Mouse (Mus musculus) midbrain, embryonic 16.5 days (tissue): ENCODE data around the gene Gnb2. TPM values are rescaled to one million over a fixed set of nuclear protein-coding genes. Genes with fewer than 3 reads are reported as not detected.

Source experiments
- ATAC-seq: fragments of 200-750 bp; cut with Nextera tagmentation; 2 replicates; pipeline ENCODE4 v1.8.0; 2017; ENCODE audit warnings: moderate TSS enrichment
- H3K27ac ChIP-seq: fragments of 300-500 bp; sonication (generic); 2 replicates; pipeline ENCODE4 v1.5.1; 2014; ENCODE audit warnings: mild to moderate bottlenecking, low read length, mixed read lengths
- H3K27me3 ChIP-seq: fragments of 300-500 bp; sonication (generic); 2 replicates; pipeline ENCODE4 v1.6.1; 2014; ENCODE audit warnings: low read depth, low read length, mixed read lengths; ENCODE audit not compliant: control insufficient read depth, insufficient read depth
- H3K36me3 ChIP-seq: fragments of 300-500 bp; sonication (generic); 2 replicates; pipeline ENCODE4 v1.6.1; 2014; ENCODE audit warnings: mild to moderate bottlenecking, low read length, moderate library complexity, mixed read lengths; ENCODE audit not compliant: control insufficient read depth, insufficient read depth
- H3K4me1 ChIP-seq: fragments of 300-500 bp; sonication (generic); 2 replicates; pipeline ENCODE4 v1.6.1; 2014; ENCODE audit warnings: mild to moderate bottlenecking, low read length, mixed read lengths; ENCODE audit not compliant: control insufficient read depth, insufficient read depth
- H3K4me2 ChIP-seq: fragments of 300-500 bp; sonication (generic); 2 replicates; pipeline ENCODE4 v1.6.1; 2014; ENCODE audit warnings: mild to moderate bottlenecking, low read length, mixed read lengths
- H3K4me3 ChIP-seq: fragments of 300-500 bp; sonication (generic); 2 replicates; pipeline ENCODE4 v1.5.1; 2014; ENCODE audit warnings: low read depth, mild to moderate bottlenecking, low read length, moderate library complexity, mixed read lengths
- H3K9ac ChIP-seq: fragments of 300-500 bp; sonication (generic); 2 replicates; pipeline ENCODE4 v1.6.1; 2014; ENCODE audit warnings: low read depth, low read length, mixed read lengths
- H3K9me3 ChIP-seq: fragments of 300-500 bp; sonication (generic); replicated peaks from 2 replicates; pipeline ENCODE4 v1.6.1; 2014; ENCODE audit warnings: mild to moderate bottlenecking, low read length, mixed read lengths; ENCODE audit not compliant: control insufficient read depth, poor library complexity, severe bottlenecking
- WGBS: fragments of 180-500 bp; shearing (Covaris S2); extraction: QIAGEN DNeasy Blood & Tissue Kit; methylation state at CpG from one replicate; pipeline ENCODE4 v1.1.7; 2014; 5-methylcytosine and 5-hydroxymethylcytosine counted together
- polyA plus RNA-seq: library from polyadenylated mRNA; unstranded; fragments of >200 nt; fragmentation: Nextera tagmentation; extraction: Ambion mirVana; gene quantifications from 2 replicates; pipeline ENCODE4 v1.2.1, GENCODE M21; 2015

Gene Gnb2
- polyA plus RNA-seq, 1 experiment from 2014 or later: 512 TPM

DNA sequence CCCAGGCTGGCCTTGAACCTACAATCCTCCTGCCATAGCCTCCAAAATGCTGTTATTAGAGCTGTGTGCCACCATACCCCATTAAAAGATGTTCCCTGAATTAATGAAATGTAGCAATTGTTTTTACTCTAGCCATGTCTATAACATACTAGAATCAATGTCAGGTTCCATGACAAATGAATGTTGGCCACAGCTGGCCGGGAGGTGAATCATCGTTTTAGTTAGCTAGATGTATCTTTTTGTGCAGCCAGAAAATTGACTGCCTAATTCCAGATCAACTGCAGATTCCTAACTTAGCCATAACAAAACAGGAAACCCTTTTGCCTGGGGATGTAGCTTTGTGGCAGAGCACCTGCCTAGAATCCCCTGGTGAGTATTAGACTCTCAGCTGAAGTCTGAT is 16.5 kb upstream of the Gnb2 start:
- Histone ChIP-seq H3K4me3 (no peak overlapping the region), H3K4me1 (peaks cover 9% of the 10 kb centered on the region), H3K4me2 (no peak overlapping the region), H3K27me3 (no peaks in the 10 kb centered on the region), H3K9ac (no peak overlapping the region), H3K27ac (no peak overlapping the region), H3K36me3 (no peaks in the 10 kb centered on the region), H3K9me3 (no peaks in the 10 kb centered on the region)
- no peak for ATAC-seq
- 89% methylated on average over 2 of the region's 2 CpGs for WGBS

DNA sequence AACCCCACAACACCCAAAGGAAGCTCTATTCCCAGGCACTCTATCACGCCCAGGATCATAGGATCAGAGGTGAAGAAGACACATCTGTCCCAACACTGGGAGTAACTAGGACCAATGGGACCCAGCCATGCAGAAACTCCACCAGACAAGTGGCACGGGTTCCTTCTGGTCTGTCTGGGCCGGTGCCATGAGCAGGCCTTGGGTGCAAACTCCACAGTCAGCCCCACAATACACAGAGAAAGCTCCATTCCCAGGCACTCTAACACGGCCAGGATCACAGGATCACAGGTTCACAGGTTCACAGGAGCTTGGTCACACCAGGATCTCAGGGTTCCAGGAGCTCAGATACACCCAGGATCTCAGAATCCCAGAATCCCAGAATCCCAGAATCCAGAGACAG is 12.3 kb upstream of the Gnb2 start:
- H3K9me3 ChIP-seq: no peaks in the 10 kb centered on the region
- no peak overlapping the region for H3K27ac ChIP-seq
- no peak overlapping the region for H3K4me2 ChIP-seq
- 71% methylated on average over 4 of the region's 4 CpGs for WGBS
- no peaks in the 10 kb centered on the region for H3K36me3 ChIP-seq
- no peaks in the 10 kb centered on the region for H3K4me1 ChIP-seq
- ATAC-seq: no peak
- H3K27me3 ChIP-seq: no peaks in the 10 kb centered on the region
- H3K4me3 ChIP-seq: no peak overlapping the region
- H3K9ac ChIP-seq: no peak overlapping the region

DNA sequence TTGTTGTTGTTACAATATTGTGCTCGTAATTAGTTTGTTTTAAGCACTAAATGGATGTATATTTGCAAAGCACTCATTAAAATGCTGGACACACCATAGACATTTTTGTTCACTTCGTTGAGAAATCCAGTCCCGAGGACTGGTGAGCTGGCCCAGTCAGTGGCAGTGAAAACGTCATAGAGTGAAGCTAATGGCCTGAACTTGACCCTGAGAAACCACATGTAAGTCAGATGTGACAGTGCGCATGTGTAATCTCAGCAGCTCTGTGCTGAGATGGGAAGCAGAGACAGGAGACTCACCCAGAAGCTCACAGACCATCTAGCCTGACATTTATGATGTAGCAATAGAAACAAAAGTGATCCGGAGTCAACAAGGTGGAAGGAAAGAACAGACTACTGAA is 11.6 kb upstream of the Gnb2 start:
- no peak overlapping the region for H3K4me2 ChIP-seq
- H3K9ac ChIP-seq: no peak overlapping the region
- WGBS: 69% methylated on average over 6 of the region's 6 CpGs
- no peak overlapping the region for H3K4me3 ChIP-seq
- no peaks in the 10 kb centered on the region for H3K27me3 ChIP-seq
- no peaks in the 10 kb centered on the region for H3K36me3 ChIP-seq
- H3K9me3 ChIP-seq: no peaks in the 10 kb centered on the region
- H3K4me1 ChIP-seq: no peaks in the 10 kb centered on the region
- no peak overlapping the region for H3K27ac ChIP-seq
- no peak for ATAC-seq

DNA sequence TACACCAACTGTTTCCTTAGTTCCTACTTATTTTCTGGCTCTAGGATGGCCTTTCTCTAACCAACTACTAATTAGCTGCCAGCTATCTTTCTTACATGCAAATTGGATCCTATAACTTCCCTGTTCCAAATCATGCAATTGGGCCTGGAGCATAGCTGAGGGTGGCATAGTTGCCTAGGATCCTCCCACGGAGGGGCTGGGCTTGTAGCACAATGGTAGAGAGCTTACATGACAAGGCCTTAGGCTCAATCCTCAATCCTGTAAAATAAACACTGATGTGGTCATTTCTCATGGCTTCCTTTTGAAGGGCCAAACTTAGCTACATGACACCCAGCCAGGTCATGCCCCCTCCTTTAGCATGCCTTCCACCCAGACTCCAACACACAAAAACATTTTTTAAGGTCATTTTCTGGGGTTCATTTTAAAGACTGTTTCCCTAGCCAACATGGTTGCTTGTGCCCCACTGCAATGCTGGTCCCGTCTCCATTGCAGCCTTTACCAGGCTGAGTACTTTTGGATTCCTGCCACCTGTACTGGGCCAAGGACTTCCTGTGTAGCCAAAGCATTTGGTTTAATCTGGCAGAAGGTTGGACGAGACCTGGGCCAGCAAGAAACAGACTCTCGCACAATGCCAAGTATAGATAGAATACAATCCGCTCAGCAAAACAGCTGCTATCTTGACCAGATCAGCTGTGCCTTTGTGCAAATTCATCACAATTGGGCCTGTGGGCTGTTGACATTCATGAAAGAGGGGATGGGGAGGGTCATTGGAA is 8.6 kb upstream of the Gnb2 start:
- no peak overlapping the region for H3K9ac ChIP-seq
- H3K27ac ChIP-seq: no peak overlapping the region
- no peaks in the 10 kb centered on the region for H3K27me3 ChIP-seq
- no peaks in the 10 kb centered on the region for H3K36me3 ChIP-seq
- H3K9me3 ChIP-seq: no peaks in the 10 kb centered on the region
- 74% methylated on average over 5 of the region's 5 CpGs for WGBS
- no peak overlapping the region for H3K4me2 ChIP-seq
- no peak overlapping the region for H3K4me3 ChIP-seq
- no peak for ATAC-seq
- no peaks in the 10 kb centered on the region; the same call in 1 of the 2 replicates for H3K4me1 ChIP-seq

DNA sequence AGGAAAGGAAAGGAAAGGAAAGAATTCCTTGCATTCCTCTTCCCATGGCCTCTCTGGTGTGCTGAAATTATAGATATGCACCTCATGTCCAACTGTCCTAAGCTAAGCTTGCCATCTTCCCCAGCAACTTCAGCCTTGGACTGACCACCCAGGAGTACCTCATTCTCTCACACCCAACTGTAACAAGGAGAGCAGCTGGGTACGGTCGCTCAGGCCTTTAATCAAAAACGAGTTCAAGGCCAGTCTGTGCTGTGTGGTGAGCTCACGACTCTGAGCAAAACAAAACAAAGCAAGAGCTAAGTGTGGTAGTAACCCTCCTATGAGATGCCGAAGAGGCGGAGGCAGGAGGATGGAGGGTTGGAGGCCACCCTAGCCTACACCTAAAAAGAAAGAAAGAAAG is 7.7 kb upstream of the Gnb2 start:
- no peaks in the 10 kb centered on the region for H3K36me3 ChIP-seq
- H3K4me1 ChIP-seq: no peaks in the 10 kb centered on the region; the same call in 1 of the 2 replicates
- no peak overlapping the region for H3K27ac ChIP-seq
- no peaks in the 10 kb centered on the region for H3K27me3 ChIP-seq
- no peak for ATAC-seq
- no peak overlapping the region for H3K4me3 ChIP-seq
- H3K9me3 ChIP-seq: no peaks in the 10 kb centered on the region
- no peak overlapping the region for H3K4me2 ChIP-seq
- no peak overlapping the region for H3K9ac ChIP-seq
- 76% methylated on average over 6 of the region's 6 CpGs for WGBS

DNA sequence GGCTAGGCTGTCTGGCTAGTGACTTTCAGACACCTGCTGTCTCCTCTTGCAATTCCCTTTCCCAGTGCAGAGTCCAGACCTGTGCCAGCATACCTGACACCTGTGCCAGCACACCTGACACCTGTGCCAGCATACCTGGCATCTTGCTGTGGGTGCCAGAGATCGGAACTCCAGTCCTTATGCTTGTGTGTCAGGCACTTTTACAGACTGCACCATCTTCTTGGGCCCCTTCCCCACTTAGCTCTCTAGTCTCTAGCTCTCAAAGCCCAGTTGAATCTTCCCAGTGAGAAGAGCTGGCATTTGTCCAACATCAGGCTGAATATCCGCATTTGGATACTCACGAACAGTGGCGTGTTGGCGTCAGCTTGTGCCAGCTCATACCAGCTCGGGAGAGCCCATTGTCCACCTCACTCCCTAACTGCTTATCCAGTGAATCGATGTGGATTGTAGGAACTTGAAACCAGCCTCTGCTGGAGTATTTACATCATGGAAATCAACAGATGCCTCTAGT is 6.0 kb upstream of the Gnb2 start:
- no peaks in the 10 kb centered on the region for H3K27me3 ChIP-seq
- no peak for ATAC-seq
- no peak overlapping the region for H3K4me3 ChIP-seq
- no peaks in the 10 kb centered on the region for H3K9me3 ChIP-seq
- H3K27ac ChIP-seq: peak overlapping the region; percentile 10; the same call in 1 of the 2 replicates
- 52% methylated on average over 7 of the region's 7 CpGs for WGBS
- H3K36me3 ChIP-seq: no peaks in the 10 kb centered on the region
- H3K4me1 ChIP-seq: no peaks in the 10 kb centered on the region; the same call in 1 of the 2 replicates
- no peak overlapping the region for H3K4me2 ChIP-seq
- H3K9ac ChIP-seq: no peak overlapping the region

DNA sequence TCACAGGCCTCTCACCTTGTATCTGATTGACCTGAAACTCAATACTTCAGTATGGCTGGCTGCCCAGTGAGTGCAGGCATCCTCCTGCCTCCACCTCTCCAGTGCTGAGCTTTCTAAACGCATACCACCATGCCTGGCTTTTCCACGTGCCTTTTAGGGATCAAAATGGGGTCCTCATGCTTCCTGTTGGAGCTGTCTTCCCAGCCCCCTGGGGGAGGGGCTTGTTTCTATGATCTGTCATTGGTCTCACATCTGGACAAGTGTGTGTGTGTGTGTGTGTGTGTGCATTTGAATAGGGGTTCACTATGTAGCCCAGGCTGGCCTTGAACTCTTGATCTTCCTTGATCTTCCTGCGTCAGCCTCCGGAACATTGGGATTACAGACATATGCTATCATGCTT is 4.2 kb upstream of the Gnb2 start:
- no peaks in the 10 kb centered on the region for H3K27me3 ChIP-seq
- no peak overlapping the region for H3K4me3 ChIP-seq
- H3K9ac ChIP-seq: no peak overlapping the region
- no peaks in the 10 kb centered on the region for H3K9me3 ChIP-seq
- 58% methylated on average over 4 of the region's 4 CpGs for WGBS
- peaks cover 3% of the 10 kb centered on the region; the same call in 1 of the 2 replicates for H3K4me1 ChIP-seq
- H3K36me3 ChIP-seq: no peaks in the 10 kb centered on the region
- H3K4me2 ChIP-seq: no peak overlapping the region
- no peak for ATAC-seq
- no peak overlapping the region for H3K27ac ChIP-seq

DNA sequence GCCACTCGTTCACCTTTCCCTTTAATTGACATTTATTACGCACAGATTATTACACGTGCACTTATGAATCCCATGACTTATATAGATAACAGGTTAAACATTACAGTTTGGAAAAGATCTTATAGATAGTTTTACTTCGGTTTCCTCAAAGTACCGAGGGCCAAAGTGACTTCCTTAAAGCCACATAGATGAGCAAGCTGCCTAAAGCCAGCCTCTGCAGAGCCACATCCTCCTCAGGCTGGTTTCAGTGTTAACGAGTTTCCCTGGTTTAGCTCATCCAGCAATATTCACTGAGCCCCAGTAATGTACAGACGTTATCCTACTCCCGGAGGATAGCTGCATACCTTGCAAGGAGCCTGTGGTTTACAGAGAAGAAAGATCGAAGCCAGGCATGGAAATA is 2.0 kb upstream of the Gnb2 start:
- H3K4me1 ChIP-seq: peaks cover 4% of the 10 kb centered on the region
- no peaks in the 10 kb centered on the region for H3K9me3 ChIP-seq
- no peak overlapping the region for H3K27ac ChIP-seq
- no peak for ATAC-seq
- no peaks in the 10 kb centered on the region for H3K36me3 ChIP-seq
- H3K4me3 ChIP-seq: no peak overlapping the region
- WGBS: 81% methylated on average over 9 of the region's 9 CpGs
- no peaks in the 10 kb centered on the region for H3K27me3 ChIP-seq
- no peak overlapping the region for H3K4me2 ChIP-seq
- no peak overlapping the region for H3K9ac ChIP-seq

DNA sequence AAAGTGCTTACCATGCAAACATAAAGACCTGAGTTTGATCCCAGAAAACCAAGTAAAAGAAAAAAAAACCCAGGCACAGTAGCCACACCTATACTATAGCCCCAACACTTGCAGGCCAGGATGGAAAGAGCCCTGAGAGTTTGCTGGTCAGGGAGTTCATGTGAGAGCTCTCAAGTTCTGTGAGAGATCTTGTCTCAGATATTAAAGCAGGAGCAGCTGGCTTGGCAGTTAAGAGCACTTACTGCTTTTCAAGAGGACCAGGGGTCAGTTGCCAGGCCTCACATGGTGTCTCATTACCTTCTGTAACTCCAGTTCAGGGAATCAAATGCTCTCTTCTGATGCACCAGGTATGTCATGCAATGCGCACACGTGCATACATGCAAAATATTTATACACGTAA is 1.5 kb upstream of the Gnb2 start:
- H3K27ac ChIP-seq: no peak overlapping the region
- H3K9me3 ChIP-seq: no peaks in the 10 kb centered on the region
- peaks cover 9% of the 10 kb centered on the region for H3K4me1 ChIP-seq
- no peaks in the 10 kb centered on the region for H3K27me3 ChIP-seq
- peaks cover 5% of the 10 kb centered on the region for H3K36me3 ChIP-seq
- H3K9ac ChIP-seq: no peak overlapping the region
- no peak overlapping the region for H3K4me3 ChIP-seq
- WGBS: 97% methylated on average over 3 of the region's 3 CpGs
- no peak overlapping the region for H3K4me2 ChIP-seq
- ATAC-seq: no peak
